Mouse (Mus musculus) lung, embryonic 14.5 days (tissue): Measurements from ENCODE around the gene Ugt1a2. TPM values are rescaled to one million over a fixed set of nuclear protein-coding genes. Genes with fewer than 3 reads are reported as not detected.
"Not testable (repeated sequence)": the region's sequence is repeated elsewhere in the genome, so short reads cannot be mapped to it uniquely, and the experiment has no call there.

Experiments
- ATAC-seq: fragments of 200-750 bp; cut with Nextera tagmentation; 2 replicates; pipeline ENCODE4 v1.8.0; 2017; ENCODE audit warnings: mild to moderate bottlenecking, moderate TSS enrichment, moderate library complexity; ENCODE audit not compliant: insufficient read depth
- DNase-seq: peaks from one replicate; pipeline ENCODE4 v3.0.0-alpha.2; 2015
- H3K27ac ChIP-seq: fragments of 300-500 bp; sonication (generic); 2 replicates; pipeline ENCODE4 v1.5.1; 2014; ENCODE audit warnings: low read depth, mild to moderate bottlenecking, moderate library complexity
- H3K27me3 ChIP-seq: fragments of 300-500 bp; sonication (generic); 2 replicates; pipeline ENCODE4 v1.6.1; 2014; ENCODE audit warnings: low read length, control low read depth; ENCODE audit not compliant: insufficient read depth
- H3K36me3 ChIP-seq: fragments of 300-500 bp; sonication (generic); 2 replicates; pipeline ENCODE4 v1.6.1; 2014; ENCODE audit warnings: control low read depth; ENCODE audit not compliant: insufficient read depth
- H3K4me1 ChIP-seq: fragments of 300-500 bp; sonication (generic); 2 replicates; pipeline ENCODE4 v1.6.1; 2014; ENCODE audit warnings: antibody characterized with exemption, control low read depth; ENCODE audit not compliant: insufficient read depth
- H3K4me2 ChIP-seq: fragments of 300-500 bp; sonication (generic); 2 replicates; pipeline ENCODE4 v1.6.1; 2014; ENCODE audit warnings: mild to moderate bottlenecking
- H3K4me3 ChIP-seq: fragments of 300-500 bp; sonication (generic); 2 replicates; pipeline ENCODE4 v1.5.1; 2014; ENCODE audit warnings: low read depth, low read length
- H3K9ac ChIP-seq: fragments of 300-500 bp; sonication (generic); 2 replicates; pipeline ENCODE4 v1.6.1; 2014
- H3K9me3 ChIP-seq: fragments of 300-500 bp; sonication (generic); 2 replicates; pipeline ENCODE4 v1.6.1; 2016; ENCODE audit warnings: low read depth, low read length, control low read depth
- CTCF ChIP-seq: IDR thresholded peaks from 2 replicates; pipeline ENCODE4 v1.5.1; 2016; ENCODE audit warnings: antibody characterized with exemption, low read depth
- WGBS: fragments of 180-500 bp; shearing (Covaris S2); extraction: QIAGEN DNeasy Blood & Tissue Kit; methylation state at CpG from one replicate; pipeline ENCODE4 v1.1.7; 2014; 5-methylcytosine and 5-hydroxymethylcytosine counted together
- polyA plus RNA-seq: library from polyadenylated mRNA; unstranded; fragments of >200 nt; fragmentation: Nextera tagmentation; extraction: Ambion mirVana; gene quantifications from 2 replicates; pipeline ENCODE4 v1.2.1, GENCODE M21; 2014

Gene Ugt1a2
- polyA plus RNA-seq, result not detected in 2 replicates

DNA sequence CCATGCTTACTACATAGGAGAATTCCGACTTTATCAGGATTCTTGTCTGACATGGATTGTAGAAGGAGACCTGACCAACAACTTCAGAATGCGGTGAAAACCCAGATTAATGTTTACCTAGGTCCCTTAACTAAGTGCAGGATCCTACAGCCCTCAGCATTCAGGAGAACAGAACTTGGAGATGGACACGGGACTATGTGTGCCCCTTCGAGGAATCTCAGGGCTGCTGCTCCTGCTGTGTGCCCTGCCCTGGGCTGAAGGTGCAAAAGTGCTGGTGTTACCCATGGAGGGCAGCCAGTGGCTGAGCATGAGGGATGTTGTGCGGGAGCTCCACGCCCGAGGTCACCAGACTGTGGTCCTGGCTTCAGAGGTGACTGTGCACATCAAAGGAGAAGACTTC, at the start of gene Ugt1a2:
Ugt1a2 (plus strand) TSS at position 146 of the 400 bp plus-strand sequence.
- no peak within 1 kb of the TSS for H3K9ac ChIP-seq
- no peak for DNase-seq
- no peaks in the 10 kb centered on the region for H3K4me1 ChIP-seq
- TF ChIP-seq CTCF, result no peak
- no peaks in the 10 kb centered on the region for H3K36me3 ChIP-seq
- no peak within 1 kb of the TSS for H3K4me3 ChIP-seq
- no peaks in the 10 kb centered on the region for H3K27me3 ChIP-seq
- no peak for ATAC-seq
- WGBS, result 73% methylated on average over 7 of the region's 7 CpGs
- H3K9me3 ChIP-seq, result peaks cover 9% of the 10 kb centered on the region; the same call in 1 of the 2 replicates
- H3K4me2 ChIP-seq, result no peak within 1 kb of the TSS
- H3K27ac ChIP-seq, result no peak within 1 kb of the TSS

GRCm38 (mm10) chr1:88158430-88158829, 42.0 kb upstream of the Ugt1a2 start:
- H3K9me3 ChIP-seq, result no peaks in the 10 kb centered on the region
- no peak for DNase-seq
- H3K9ac ChIP-seq, result no peak overlapping the region
- H3K36me3 ChIP-seq, result no peaks in the 10 kb centered on the region
- H3K27me3 ChIP-seq, result no peaks in the 10 kb centered on the region
- H3K4me1 ChIP-seq, result no peaks in the 10 kb centered on the region
- no peak for TF ChIP-seq CTCF
- no peak for ATAC-seq
- H3K4me2 ChIP-seq, result no peak overlapping the region
- no peak overlapping the region for H3K4me3 ChIP-seq
- H3K27ac ChIP-seq, result no peak overlapping the region
- WGBS, result 68% methylated on average over 2 of the region's 2 CpGs

DNA sequence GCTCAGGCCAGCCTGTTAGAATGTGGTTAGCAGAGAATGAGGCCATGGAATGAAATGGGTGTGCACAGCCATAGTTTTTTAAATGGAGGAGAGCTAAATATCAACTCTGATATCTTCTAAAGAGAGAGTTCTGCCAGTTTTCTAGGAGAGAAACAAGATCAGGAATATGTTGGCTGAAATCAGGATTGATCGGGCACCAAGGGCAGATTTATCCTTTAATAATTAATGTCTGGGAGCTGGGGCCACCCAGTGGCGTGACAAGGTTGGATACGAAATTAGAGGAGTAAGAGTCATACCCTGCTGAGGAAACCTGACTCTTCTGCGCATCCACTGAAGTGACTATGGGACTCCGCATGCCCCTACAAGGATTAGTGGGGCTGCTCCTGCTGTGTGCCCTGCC, 34.7 kb upstream of the Ugt1a2 start, which contains the start of gene Ugt1a5:
Ugt1a5 (plus strand) TSS at position 302 of the 400 bp plus-strand sequence.
- Histone ChIP-seq H3K9me3 (no peaks in the 10 kb centered on the region), H3K4me1 (no peaks in the 10 kb centered on the region), H3K27me3 (no peaks in the 10 kb centered on the region), H3K9ac (no peak within 1 kb of the TSS), H3K4me3 (no peak within 1 kb of the TSS), H3K27ac (no peak within 1 kb of the TSS), H3K36me3 (no peaks in the 10 kb centered on the region), H3K4me2 (no peak within 1 kb of the TSS)
- 69% methylated on average over 5 of the region's 5 CpGs for WGBS
- DNase-seq (no peak), ATAC-seq (no peak)
- no peak for TF ChIP-seq CTCF

DNA sequence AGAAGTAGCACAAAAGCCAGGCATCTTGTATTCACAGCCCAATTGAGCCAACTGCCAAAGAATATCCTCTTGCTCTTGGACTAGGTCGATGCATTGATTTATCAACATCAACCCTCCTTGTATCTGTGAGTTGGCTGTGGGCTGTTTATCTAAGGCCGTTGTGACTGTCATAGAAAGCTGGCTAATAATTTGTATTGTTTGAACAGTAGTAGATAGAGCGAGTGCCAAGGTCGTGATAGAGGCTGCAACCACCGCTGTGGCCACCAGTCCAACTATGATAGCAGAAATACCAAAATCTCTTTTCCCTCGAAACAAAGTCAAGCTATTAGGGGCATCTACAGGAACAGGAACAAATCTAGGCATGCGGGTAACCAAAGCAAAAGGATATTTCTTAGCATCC, 28.2 kb upstream of the Ugt1a2 start:
- H3K9me3 ChIP-seq, H3K27ac ChIP-seq, H3K27me3 ChIP-seq, DNase-seq, H3K4me1 ChIP-seq, H3K36me3 ChIP-seq, H3K4me2 ChIP-seq, H3K4me3 ChIP-seq, H3K9ac ChIP-seq, ATAC-seq: not testable (repeated sequence)
- 83% methylated on average over 5 of the region's 7 CpGs for WGBS

- Histone ChIP-seq H3K4me3 (no peak overlapping the region), H3K4me1 (no peaks in the 10 kb centered on the region), H3K9me3 (peaks cover 15% of the 10 kb centered on the region), H3K27ac (no peak overlapping the region), H3K36me3 (no peaks in the 10 kb centered on the region), H3K4me2 (no peak overlapping the region), H3K9ac (no peak overlapping the region), H3K27me3 (no peaks in the 10 kb centered on the region)
- DNase-seq (no peak), ATAC-seq (no peak)
- 88% methylated on average over 1 of the region's 1 CpGs for whole genome bisulfite sequencing
- no peak for TF ChIP-seq CTCF
Observed at GRCm38 (mm10) chr1:88179657-88180056, 20.7 kb upstream of the Ugt1a2 start.

- no peaks in the 10 kb centered on the region for H3K27me3 ChIP-seq
- H3K36me3 ChIP-seq, result no peaks in the 10 kb centered on the region
- H3K4me3 ChIP-seq, result no peak overlapping the region
- no peak for TF ChIP-seq CTCF
- H3K4me2 ChIP-seq, result no peak overlapping the region
- no peaks in the 10 kb centered on the region for H3K9me3 ChIP-seq
- no peaks in the 10 kb centered on the region for H3K4me1 ChIP-seq
- 83% methylated on average over 5 of the region's 5 CpGs for WGBS
- ATAC-seq, result no peak
- no peak overlapping the region for H3K27ac ChIP-seq
- no peak for DNase-seq
- no peak overlapping the region for H3K9ac ChIP-seq
Observed at GRCm38 (mm10) chr1:88186325-88186935, 14.0 kb upstream of the Ugt1a2 start.

GRCm38 (mm10) chr1:88192136-88192535, 8.3 kb upstream of the Ugt1a2 start:
- TF ChIP-seq CTCF, result no peak
- H3K4me2 ChIP-seq, result no peak overlapping the region
- H3K27ac ChIP-seq, result no peak overlapping the region
- WGBS, result 75% methylated on average over 3 of the region's 3 CpGs
- H3K4me3 ChIP-seq, result no peak overlapping the region
- H3K9ac ChIP-seq, result no peak overlapping the region
- H3K27me3 ChIP-seq, result no peaks in the 10 kb centered on the region
- ATAC-seq (no peak), DNase-seq (no peak)
- no peaks in the 10 kb centered on the region for H3K36me3 ChIP-seq
- no peaks in the 10 kb centered on the region for H3K9me3 ChIP-seq
- no peaks in the 10 kb centered on the region for H3K4me1 ChIP-seq
